Mouse (Mus musculus): ENCODE measurements around the gene Grk1. TPM values are rescaled to one million over a fixed set of nuclear protein-coding genes. Genes with fewer than 3 reads are reported as not detected.

Gene Grk1
- polyA plus RNA-seq, 1 experiment from 2014 or later: not detected

GRCm38 (mm10) chr8:13396725-13397124 lies 8.2 kb upstream of the Grk1 start, which contains the start of gene Atp4b:
TSS of gene Atp4b (minus strand) at chr8:13396825.
- H3K27ac ChIP-seq: no peak within 1 kb of the TSS
- H3K9me3 ChIP-seq: no peaks in the 10 kb centered on the region
- WGBS: 81% methylated on average over 5 of the region's 5 CpGs
- H3K9ac ChIP-seq: no peak within 1 kb of the TSS
- H3K4me1 ChIP-seq: no peaks in the 10 kb centered on the region
- H3K36me3 ChIP-seq: no peaks in the 10 kb centered on the region
- ATAC-seq (ENCODE audit: insufficient number of reproducible peaks, low FRiP score, low TSS enrichment, low read depth): no peak
- no peak within 1 kb of the TSS for H3K4me3 ChIP-seq
- H3K27me3 ChIP-seq: no peaks in the 10 kb centered on the region
- no peak within 1 kb of the TSS for H3K4me2 ChIP-seq

- no peak overlapping the region for H3K27ac ChIP-seq
- WGBS: 63% methylated on average over 6 of the region's 6 CpGs
- H3K9me3 ChIP-seq: no peaks in the 10 kb centered on the region
- no peak overlapping the region for H3K9ac ChIP-seq
- no peak overlapping the region for H3K4me3 ChIP-seq
- no peaks in the 10 kb centered on the region for H3K36me3 ChIP-seq
- no peak for ATAC-seq (ENCODE audit: insufficient number of reproducible peaks, low FRiP score, low TSS enrichment, low read depth)
- H3K4me2 ChIP-seq: no peak overlapping the region
- H3K27me3 ChIP-seq: no peaks in the 10 kb centered on the region
- H3K4me1 ChIP-seq: no peaks in the 10 kb centered on the region
Observed at GRCm38 (mm10) chr8:13403517-13403916, 1.4 kb upstream of the Grk1 start.

- Histone ChIP-seq H3K9ac (no peak overlapping the region), H3K4me2 (no peak overlapping the region), H3K9me3 (no peaks in the 10 kb centered on the region), H3K36me3 (no peaks in the 10 kb centered on the region), H3K27me3 (no peaks in the 10 kb centered on the region), H3K4me3 (no peak overlapping the region), H3K27ac (no peak overlapping the region), H3K4me1 (no peaks in the 10 kb centered on the region)
- no peak for ATAC-seq (ENCODE audit: insufficient number of reproducible peaks, low FRiP score, low TSS enrichment, low read depth)
- 76% methylated on average over 5 of the region's 5 CpGs for WGBS
Observed at GRCm38 (mm10) chr8:13406011-13406410, 1.1 kb downstream of the Grk1 start.

GRCm38 (mm10) chr8:13411597-13411996 lies 6.7 kb downstream of the Grk1 start:
- H3K4me1 ChIP-seq: no peaks in the 10 kb centered on the region
- no peak overlapping the region for H3K4me3 ChIP-seq
- no peaks in the 10 kb centered on the region for H3K27me3 ChIP-seq
- ATAC-seq (ENCODE audit: insufficient number of reproducible peaks, low FRiP score, low TSS enrichment, low read depth): no peak
- H3K4me2 ChIP-seq: no peak overlapping the region
- no peak overlapping the region for H3K27ac ChIP-seq
- H3K36me3 ChIP-seq: no peaks in the 10 kb centered on the region
- no peaks in the 10 kb centered on the region for H3K9me3 ChIP-seq
- H3K9ac ChIP-seq: no peak overlapping the region
- WGBS: 22% methylated on average over 6 of the region's 6 CpGs

GRCm38 (mm10) chr8:13412891-13413558 lies 8.1 kb downstream of the Grk1 start:
- WGBS: 60% methylated on average over 13 of the region's 13 CpGs
- Histone ChIP-seq H3K36me3 (no peaks in the 10 kb centered on the region), H3K4me1 (no peaks in the 10 kb centered on the region), H3K9ac (no peak overlapping the region), H3K4me2 (no peak overlapping the region), H3K9me3 (no peaks in the 10 kb centered on the region), H3K27me3 (no peaks in the 10 kb centered on the region), H3K4me3 (no peak overlapping the region), H3K27ac (no peak overlapping the region)
- ATAC-seq (ENCODE audit: insufficient number of reproducible peaks, low FRiP score, low TSS enrichment, low read depth): no peak

GRCm38 (mm10) chr8:13413823-13414390 lies 9.0 kb downstream of the Grk1 start:
- no peaks in the 10 kb centered on the region for H3K4me1 ChIP-seq
- no peaks in the 10 kb centered on the region for H3K36me3 ChIP-seq
- H3K4me3 ChIP-seq: no peak overlapping the region
- no peaks in the 10 kb centered on the region for H3K9me3 ChIP-seq
- no peak overlapping the region for H3K9ac ChIP-seq
- WGBS: 51% methylated on average over 12 of the region's 12 CpGs
- no peak overlapping the region for H3K4me2 ChIP-seq
- no peak for ATAC-seq (ENCODE audit: insufficient number of reproducible peaks, low FRiP score, low TSS enrichment, low read depth)
- no peak overlapping the region for H3K27ac ChIP-seq
- no peaks in the 10 kb centered on the region for H3K27me3 ChIP-seq

- H3K4me3 ChIP-seq: no peak overlapping the region
- H3K27ac ChIP-seq: no peak overlapping the region
- no peaks in the 10 kb centered on the region for H3K36me3 ChIP-seq
- no peak overlapping the region for H3K9ac ChIP-seq
- H3K27me3 ChIP-seq: no peaks in the 10 kb centered on the region
- H3K4me1 ChIP-seq: no peaks in the 10 kb centered on the region
- H3K9me3 ChIP-seq: no peaks in the 10 kb centered on the region
- WGBS: 66% methylated on average over 10 of the region's 10 CpGs
- ATAC-seq (ENCODE audit: insufficient number of reproducible peaks, low FRiP score, low TSS enrichment, low read depth): no peak
- no peak overlapping the region for H3K4me2 ChIP-seq
Observed at GRCm38 (mm10) chr8:13415879-13416278, 11.0 kb downstream of the Grk1 start.

- Histone ChIP-seq H3K9me3 (no peaks in the 10 kb centered on the region), H3K27ac (no peak overlapping the region), H3K9ac (no peak overlapping the region), H3K4me3 (no peak overlapping the region), H3K4me2 (no peak overlapping the region), H3K4me1 (no peaks in the 10 kb centered on the region), H3K27me3 (no peaks in the 10 kb centered on the region), H3K36me3 (no peaks in the 10 kb centered on the region)
- ATAC-seq (ENCODE audit: insufficient number of reproducible peaks, low FRiP score, low TSS enrichment, low read depth): no peak
- WGBS: 71% methylated on average over 2 of the region's 2 CpGs
Observed at GRCm38 (mm10) chr8:13419111-13419639, 14.3 kb downstream of the Grk1 start.

GRCm38 (mm10) chr8:13420970-13421369 lies 16.1 kb downstream of the Grk1 start:
- Histone ChIP-seq H3K4me3 (no peak overlapping the region), H3K4me1 (no peaks in the 10 kb centered on the region), H3K27ac (no peak overlapping the region), H3K4me2 (no peak overlapping the region), H3K27me3 (no peaks in the 10 kb centered on the region), H3K9me3 (no peaks in the 10 kb centered on the region), H3K9ac (no peak overlapping the region), H3K36me3 (no peaks in the 10 kb centered on the region)
- no peak for ATAC-seq (ENCODE audit: insufficient number of reproducible peaks, low FRiP score, low TSS enrichment, low read depth)
- WGBS: 87% methylated on average over 6 of the region's 6 CpGs

- no peaks in the 10 kb centered on the region for H3K9me3 ChIP-seq
- no peak for ATAC-seq (ENCODE audit: insufficient number of reproducible peaks, low FRiP score, low TSS enrichment, low read depth)
- H3K36me3 ChIP-seq: no peaks in the 10 kb centered on the region
- WGBS: 59% methylated on average over 6 of the region's 6 CpGs
- no peak overlapping the region for H3K9ac ChIP-seq
- H3K4me2 ChIP-seq: no peak overlapping the region
- peaks cover 5% of the 10 kb centered on the region for H3K4me1 ChIP-seq
- no peak overlapping the region for H3K4me3 ChIP-seq
- no peaks in the 10 kb centered on the region for H3K27me3 ChIP-seq
- H3K27ac ChIP-seq: no peak overlapping the region
Observed at GRCm38 (mm10) chr8:13427351-13427750, 22.5 kb downstream of the Grk1 start.

GRCm38 (mm10) chr8:13428156-13428555 lies 23.3 kb downstream of the Grk1 start:
- no peak for ATAC-seq (ENCODE audit: insufficient number of reproducible peaks, low FRiP score, low TSS enrichment, low read depth)
- no peaks in the 10 kb centered on the region for H3K36me3 ChIP-seq
- no peaks in the 10 kb centered on the region for H3K9me3 ChIP-seq
- H3K4me3 ChIP-seq: no peak overlapping the region
- H3K4me2 ChIP-seq: no peak overlapping the region
- no peak overlapping the region for H3K27ac ChIP-seq
- no peaks in the 10 kb centered on the region for H3K27me3 ChIP-seq
- peaks cover 5% of the 10 kb centered on the region for H3K4me1 ChIP-seq
- WGBS: 81% methylated on average over 9 of the region's 9 CpGs
- H3K9ac ChIP-seq: no peak overlapping the region

GRCm38 (mm10) chr8:13430412-13430811 lies 25.5 kb downstream of the Grk1 start:
- ATAC-seq (ENCODE audit: insufficient number of reproducible peaks, low FRiP score, low TSS enrichment, low read depth): no peak

More at GRCm38 (mm10) chr8:13430412-13430811, 25.5 kb downstream of the Grk1 start:
- Histone ChIP-seq H3K9ac (no peak overlapping the region), H3K27ac (no peak overlapping the region), H3K4me3 (no peak overlapping the region), H3K9me3 (no peaks in the 10 kb centered on the region), H3K4me1 (peaks cover 5% of the 10 kb centered on the region), H3K36me3 (no peaks in the 10 kb centered on the region), H3K27me3 (peaks cover 20% of the 10 kb centered on the region), H3K4me2 (no peak overlapping the region)
- WGBS: 59% methylated on average over 7 of the region's 7 CpGs

Data from limb, embryonic 15.5 days (tissue).